Mouse (Mus musculus): ENCODE measurements at regions not wholly inside any gene's neighbourhood (a gene's known extent, or its start where the extent isn't known, plus 50 kb on each side); places are given as distances from the start of the nearest gene placed in this dataset.
A peak's percentile ranks its signal among the peaks of the same experiment; 100 is the strongest.

DNA sequence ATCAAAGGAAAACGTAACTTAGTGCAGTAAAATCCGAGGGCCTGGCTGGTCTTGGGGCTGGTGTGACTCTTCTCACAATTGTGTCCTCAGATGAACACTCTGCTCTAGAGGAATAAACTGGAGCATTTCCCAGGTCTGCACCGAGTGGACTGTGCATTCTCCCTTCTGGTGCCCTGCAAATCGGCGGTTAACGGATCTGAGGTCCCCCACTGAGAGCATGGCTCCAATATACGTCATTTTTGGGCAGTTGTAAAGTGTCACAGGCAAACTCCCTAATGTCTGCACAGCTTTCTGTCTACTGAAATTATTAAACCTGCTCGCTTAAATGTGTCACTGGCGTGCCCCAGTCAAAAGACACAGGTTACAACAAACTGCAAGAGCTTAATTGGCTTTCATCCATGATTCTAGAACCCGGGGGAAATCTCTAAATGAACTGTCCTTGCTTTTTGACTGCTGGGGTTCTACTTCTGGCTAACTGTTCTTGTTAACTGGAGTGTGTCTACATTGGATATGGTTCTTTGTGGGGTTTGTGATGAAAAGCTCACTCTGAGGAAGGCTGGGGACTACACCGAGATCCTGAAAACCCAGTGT, 93.7 kb upstream of the Gm47985 start:
- no peak for DNase-seq (ENCODE audit: low read depth)

DNA sequence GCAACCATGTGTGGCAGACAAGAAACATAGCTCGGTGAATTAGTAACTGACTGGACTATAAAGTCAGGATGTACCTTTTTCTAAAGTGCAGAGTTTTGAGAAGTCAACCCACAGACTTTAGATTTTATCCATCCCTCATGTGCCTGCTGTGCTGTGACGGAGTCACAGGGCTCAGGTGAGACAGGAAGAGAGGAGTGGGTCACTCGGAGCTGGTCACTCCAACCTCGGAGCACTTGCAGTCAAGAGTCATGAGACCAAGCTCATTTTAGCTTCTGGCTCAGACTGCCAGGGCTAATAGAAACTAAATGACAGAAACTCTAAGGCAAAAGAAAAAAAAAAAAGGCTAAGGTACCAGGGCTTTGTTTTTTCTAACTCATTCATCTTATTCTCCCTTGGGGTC, 90.3 kb upstream of the Gm47985 start:
- DNase-seq (ENCODE audit: low read depth), result no peak

DNA sequence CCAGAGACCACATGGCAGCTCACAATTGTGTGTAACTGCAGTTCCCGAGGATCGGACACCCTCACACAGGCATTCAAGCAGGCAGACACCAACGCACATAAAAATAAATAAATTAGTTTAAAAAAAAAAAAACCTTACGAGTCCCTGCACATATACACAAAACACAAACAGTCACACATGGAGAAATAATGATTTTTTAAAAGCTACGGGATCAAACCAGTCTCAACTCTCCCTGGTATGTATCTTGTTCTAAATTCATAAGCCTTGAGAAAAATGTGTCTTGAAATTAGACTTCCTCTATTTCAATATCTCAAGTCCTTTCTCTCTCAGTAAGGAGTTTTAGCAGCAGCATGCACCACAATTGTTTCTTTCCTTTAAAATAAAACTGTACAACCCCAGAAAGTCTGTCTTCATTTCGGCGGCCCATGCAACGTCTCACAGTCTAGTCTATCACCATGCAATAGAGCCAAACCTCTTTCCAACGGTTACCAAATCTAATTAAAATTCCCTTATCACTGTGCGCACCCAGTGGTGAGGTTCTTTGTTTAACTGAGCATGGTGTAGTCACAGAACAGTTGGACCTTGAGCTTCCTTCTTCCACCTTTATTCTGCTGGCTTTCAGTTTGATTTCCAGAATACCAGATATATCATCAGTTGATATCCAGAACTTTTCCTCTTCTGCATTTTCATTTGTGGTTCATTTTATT, 86.8 kb upstream of the Gm47985 start:
- no peak for DNase-seq (ENCODE audit: low read depth)

DNA sequence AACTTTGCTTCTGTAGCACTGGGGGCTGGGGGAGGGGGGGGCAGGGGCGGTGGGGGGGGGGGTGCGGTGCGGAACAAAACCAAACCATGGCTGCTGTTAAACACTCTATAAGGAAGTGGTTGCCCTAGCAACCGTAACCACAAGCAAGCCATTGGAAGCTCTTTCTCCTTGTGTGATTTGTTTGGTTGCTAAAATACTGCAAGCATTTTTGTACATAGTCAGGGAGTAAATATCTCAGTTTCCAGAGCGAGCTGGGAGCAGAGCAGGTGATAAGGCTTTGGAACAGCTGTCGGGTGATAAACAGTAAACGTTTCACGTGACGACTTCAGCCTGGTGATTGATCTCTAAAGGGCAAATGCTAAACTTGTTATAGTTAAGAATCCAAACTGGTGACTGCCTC, 86.3 kb upstream of the Gm47985 start:
- peak; percentile 69 for DNase-seq (ENCODE audit: low read depth)

DNA sequence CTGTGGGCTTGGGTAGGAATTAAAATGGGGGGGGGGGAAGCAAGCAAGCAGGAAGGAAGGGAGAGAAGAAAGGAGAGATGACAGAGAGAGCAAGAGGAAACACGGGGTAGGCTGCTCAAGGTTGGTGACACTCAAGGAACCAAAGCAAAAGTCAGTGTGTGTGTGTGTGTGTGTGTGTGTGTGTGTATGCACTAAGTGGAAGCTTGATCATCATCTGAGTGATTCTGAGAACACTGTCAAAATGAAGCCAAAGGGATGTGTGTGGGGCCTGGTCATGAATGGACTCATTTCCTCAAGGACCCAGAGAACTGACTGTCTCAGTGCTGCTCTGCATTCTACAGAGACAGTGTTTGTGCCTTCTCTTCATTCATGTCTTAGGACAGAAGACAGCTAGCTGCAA, 84.8 kb upstream of the Gm47985 start:
- DNase-seq (ENCODE audit: low read depth), result no peak

DNA sequence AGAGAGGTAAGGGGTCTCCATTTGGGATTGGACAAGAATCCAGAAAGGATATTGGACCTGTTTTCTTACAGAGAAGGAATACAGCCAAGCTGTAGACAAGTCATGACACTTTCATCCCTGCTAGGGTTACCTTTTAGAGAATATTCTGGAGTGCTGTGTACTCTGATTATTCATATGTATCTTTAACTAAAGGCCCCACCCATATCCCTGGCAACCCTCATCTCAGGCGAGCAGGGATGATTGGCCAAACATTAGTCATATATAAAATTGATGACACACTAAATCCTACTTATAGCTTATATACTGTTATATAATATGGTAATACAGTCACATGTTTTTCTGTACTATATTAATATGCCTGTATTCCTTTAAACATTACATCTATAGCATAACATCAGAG, 83.6 kb upstream of the Gm47985 start:
- no peak for DNase-seq (ENCODE audit: low read depth)

DNA sequence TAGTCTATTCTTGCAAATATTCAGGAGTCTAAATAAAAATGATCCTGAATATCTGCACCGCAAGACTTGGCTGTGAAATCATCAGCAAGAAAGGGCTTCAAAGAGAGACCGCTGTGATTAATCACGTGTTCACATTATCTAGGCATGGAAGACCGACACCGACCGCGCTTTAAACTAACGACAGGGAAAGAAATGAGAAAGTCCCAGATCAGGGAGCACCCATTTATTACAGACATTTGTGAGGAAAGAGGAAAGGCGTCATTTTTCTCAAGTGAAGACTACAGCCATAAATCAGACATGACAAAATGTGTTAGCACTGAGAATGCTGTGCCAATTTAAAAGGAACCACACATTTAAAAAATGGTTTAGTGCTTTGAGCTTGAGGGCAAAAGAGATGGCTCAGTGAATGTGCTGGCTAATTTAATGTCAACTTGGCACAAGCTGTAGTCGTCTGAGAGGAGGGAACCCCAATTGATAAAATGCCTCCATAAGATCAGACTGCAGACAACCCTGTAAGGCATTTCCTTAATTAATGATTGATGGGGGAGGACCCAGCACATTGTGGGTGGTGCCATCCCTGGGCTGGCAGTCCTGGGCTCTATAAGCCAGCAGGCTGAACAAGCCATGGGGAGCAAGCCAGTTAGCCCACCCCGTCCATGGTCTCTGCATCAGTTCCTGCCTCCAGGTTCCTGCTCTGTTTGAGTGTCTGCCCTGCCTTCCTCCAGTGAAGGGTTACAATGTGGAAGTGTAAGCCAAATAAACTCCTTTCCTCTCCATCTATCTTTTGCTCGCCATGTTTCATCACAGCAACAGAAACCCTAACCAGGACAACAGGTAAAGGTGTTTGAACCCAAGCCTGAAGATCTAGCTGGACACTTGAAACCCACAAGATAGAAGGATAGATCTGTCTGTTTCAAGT, 81.5 kb upstream of the Gm47985 start:
- DNase-seq (ENCODE audit: low read depth), result no peak

DNA sequence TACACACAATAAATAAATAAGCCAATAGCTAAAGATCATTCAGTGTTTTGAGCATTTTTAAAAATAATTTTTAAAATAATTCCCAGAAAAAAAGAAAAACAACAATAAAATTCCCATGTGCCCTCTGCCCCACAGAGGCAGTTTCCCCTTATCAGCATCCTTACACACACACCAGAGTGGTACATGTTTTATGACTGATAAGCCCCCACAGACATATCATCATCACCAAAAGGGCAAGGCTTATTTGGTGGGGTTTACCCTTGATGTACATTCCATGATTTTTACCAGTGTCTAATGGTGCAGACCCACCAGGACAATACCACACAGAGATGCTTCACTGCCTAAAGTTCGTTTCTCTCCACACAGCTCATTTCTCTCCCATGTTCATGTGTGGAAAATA, 80.8 kb upstream of the Gm47985 start:
- DNase-seq (ENCODE audit: low read depth), result no peak

DNA sequence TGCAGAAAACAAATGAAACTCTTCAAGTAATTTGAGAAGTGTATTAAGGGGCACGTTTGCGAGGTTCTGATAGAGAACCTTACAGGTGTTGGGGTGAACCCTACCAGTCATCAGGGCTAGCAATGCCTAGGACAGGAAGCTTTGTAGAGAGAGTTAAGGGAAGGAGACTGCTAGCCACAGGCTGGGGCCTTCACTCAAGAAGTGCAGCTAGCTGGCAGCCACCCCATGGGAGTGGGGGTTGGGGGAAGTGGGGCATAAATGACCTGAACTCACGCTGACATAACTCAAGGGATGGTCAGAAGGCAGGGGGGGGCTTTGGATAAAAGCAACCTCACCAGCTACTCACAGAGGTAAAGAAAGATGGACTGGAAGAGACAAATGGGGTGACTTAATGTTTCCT, 80.3 kb upstream of the Gm47985 start:
- DNase-seq (ENCODE audit: low read depth), result no peak

DNA sequence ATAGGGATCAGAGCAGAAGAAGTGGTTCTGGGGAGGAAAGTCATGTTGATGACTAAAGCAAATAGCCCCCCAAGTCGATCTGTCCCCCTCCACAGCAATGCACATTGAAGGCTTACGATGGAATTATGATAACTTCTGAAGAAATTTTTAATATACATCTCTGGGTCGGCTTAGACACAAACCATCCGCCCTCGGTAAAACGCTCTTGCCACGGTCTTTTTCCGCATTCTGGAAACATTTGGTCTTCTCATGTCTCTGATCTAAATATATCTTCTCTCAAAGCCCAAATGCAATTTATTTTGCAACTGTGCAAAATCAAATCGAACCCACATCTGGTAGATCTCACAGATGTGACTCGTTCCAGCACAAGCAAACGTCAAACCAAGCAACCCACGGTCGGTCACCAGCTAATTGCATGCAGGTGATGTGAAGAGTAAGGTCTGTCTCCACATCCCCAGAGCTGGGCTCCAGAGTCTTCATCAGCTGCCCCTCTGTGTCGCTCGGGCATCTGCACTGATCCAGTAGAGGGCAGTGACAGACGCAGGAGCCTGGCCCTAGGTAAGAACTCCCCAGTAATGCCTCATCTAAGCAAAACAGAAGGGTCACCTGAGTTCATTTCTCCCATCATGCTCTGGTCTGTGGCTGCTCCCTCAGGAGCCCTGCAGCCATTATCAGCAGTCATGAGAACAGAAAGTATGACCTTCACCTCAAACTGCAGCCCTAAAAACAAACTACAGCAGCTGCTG, 79.5 kb upstream of the Gm47985 start:
- no peak for DNase-seq (ENCODE audit: low read depth)

DNA sequence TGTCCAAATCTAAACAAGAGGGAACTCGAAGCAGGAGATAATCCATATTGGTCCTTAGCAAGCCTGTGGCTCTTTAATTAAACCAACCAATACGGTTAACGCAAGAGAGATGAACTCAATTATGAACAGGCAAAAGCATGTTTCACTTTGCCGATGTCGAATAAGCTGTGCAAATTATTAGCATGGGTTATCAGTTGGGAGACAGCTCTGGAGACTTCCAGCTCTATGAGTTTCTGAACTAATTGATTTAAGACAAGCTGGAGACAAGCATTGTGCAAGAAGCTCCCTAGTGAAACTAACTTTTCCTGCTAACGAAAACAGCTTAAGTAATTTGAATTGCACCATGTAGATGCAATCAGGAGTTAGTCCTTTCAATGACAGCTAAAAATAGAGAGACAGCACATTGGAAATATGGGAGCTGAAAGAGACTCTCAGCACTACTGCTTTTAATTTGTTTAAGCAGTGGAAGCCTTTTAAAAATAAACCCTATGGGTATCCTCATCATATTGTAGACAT, 78.8 kb upstream of the Gm47985 start:
- no peak for DNase-seq (ENCODE audit: low read depth)

DNA sequence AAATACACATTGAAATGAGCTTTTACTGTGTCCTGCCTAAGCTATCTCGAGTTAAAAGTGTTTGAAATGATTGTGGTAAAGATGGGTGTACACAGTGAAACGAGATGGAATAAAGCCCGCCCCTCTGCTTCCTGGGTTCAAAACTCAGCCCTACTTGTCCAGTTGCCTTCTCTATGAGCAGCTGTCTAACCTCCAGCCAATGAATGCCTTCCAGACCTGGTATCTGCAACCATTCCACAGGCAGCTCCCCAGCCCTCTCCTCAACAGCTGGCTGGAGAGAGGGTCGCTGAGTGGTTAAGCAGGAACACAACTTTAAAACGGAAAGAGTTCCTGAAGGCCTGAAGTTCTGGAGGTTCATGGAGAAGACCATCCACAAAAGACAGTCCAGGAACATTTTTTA, 78.0 kb upstream of the Gm47985 start:
- no peak for DNase-seq (ENCODE audit: low read depth)

DNA sequence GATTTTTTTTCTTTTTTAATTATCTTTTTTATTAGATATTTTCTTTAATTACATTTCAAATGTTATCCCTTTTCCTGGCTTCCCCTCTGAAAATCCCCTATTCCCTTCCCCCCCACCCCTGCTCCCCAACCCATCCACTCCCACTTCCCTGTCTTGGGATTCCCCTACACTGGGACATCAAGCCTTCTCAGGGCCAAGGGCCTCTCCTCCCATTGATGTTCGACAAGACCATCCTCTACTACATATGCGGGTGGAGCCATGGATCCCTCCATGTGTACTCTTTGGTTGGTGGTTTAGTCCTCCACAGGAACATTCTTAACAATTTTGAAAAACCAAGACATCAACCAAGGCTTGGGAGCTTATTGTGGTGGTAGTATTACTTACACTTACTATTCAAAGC, 77.5 kb upstream of the Gm47985 start:
- DNase-seq (ENCODE audit: low read depth), result no peak

DNA sequence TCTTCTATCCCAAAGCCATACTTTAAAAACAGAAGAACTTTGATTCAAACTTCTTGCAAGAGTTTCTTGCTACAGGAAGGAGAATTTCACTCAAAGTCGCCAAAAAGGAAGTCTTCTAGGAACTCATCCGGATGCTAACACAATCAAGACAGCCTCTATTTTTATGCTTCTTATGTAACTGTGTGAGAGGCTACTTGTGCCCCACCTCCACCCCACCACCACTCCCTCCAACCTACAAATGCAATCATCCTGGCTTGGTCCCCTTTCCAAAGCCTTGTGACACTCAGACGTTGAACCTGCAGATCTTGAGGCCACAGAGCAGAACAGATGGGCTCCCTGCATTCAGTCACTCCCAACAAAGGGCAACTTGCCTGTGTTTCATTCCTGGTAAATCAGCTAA, 77.1 kb upstream of the Gm47985 start:
- DNase-seq (ENCODE audit: low read depth), result no peak

DNA sequence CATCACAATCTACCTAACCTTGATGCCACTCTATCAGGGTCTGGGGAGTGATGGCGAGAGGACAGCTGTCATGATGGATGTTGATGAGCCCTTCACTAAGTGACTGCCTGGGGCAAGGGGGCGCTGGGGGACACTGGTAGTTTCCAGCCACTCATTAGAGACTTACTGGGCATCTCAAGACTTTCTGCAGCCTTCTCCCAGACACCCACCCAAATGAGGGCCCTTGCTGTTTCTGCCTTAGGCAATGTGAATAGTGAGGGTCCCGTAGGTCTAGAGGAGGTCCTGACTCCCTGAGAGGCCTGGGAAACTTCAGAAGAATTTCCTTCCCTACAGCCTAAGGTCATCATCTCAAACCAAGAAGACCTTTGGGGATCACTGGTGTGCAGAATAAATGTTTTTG, 74.9 kb upstream of the Gm47985 start:
- DNase-seq (ENCODE audit: low read depth), result no peak

DNA sequence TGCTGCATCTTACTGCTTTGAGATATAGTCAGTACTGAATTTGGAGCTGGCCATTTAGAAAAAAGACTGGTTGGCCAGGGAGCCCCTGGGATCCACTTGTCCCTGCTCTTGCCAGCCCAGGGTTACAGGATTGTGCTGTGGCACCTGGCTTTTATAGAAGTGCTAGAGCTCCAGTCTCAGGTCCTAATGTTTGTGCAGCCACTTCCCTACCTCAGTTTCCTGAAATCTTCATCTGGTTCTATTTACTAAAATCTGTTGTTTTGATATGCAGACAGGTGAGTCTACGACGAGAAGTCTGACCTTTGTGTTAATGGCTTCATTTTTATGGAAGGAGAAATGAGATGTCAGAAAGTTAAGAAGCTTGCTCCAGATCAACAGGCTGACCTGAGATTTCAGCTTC, 73.0 kb upstream of the Gm47985 start:
- DNase-seq (ENCODE audit: low read depth), result no peak

DNA sequence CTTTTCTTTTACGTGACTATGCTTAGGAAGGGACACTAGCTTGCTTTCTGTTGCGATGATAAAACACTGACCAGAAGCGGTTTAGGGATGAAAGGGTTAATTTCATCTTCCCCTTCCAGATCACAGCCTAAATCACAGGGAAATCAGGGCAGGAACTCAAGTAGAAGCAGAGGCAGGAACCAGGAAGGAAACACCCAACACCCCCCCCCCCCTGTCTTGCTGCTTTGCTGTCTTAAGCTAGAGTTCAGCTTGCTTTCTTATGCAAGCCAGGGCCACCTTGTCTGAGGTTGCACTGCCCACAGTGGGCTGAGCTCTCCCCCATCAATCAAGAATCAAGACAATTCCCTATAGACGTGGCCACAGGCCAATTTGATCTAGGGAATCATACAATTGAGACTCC, 71.9 kb upstream of the Gm47985 start:
- DNase-seq (ENCODE audit: low read depth), result no peak

DNA sequence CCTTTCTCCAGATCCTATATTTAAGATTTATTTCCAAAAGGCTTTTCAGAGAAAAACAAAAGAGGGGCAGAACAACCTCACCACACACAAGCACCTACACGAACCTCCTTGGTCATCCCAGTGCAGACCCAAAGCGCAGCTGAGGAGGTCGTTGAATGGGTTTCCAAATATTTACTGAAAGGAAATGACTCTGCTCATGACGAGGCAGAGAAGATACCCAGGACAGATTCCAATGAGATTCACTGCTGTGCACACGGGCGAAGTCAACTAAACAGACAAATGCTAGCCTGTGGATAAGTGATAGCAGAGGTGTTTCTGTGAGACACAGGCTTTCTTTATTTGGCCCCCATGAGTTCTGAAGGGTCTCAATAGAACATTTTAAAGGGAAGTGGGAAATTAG, 70.7 kb upstream of the Gm47985 start:
- DNase-seq (ENCODE audit: low read depth), result no peak

DNA sequence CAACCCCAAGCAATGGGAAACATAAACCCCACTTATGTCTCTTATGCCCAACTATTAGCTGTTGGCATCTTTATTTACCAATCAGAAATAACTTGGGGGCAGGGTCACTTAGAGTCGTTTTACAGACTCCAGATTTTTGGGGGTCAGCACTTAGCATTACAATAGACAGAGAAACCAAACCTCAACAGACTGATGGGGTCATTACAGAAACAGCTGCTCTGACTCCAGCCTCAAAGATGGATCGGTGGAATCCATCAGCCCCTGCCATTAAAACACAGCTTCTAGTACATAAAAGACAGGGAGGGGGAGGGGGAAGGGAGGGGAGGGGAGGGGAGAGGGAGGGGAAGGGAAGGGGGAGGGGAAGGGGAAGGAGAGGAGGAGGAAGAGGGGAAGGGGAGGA, 69.9 kb upstream of the Gm47985 start:
- DNase-seq (ENCODE audit: low read depth), result no peak

DNA sequence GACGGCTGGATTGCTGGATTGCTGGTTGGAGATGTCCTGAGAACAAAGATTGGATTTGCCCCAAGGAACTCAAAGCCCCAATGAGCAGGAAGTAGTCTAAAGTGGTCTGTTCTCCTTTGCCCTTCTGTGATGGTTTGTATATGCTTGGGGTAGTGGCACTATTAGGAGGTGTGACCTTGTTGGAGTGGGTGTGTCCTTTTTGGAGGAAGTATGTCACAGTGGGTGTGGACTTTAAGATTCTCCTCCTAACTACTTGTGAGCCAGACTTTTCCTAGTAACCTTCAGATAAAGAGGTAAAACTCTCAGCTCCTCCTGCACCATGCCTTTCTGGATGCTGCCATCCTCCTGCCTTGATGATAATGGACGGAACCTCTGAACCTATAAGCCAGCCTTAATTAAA, 69.1 kb upstream of the Gm47985 start:
- DNase-seq (ENCODE audit: low read depth), result no peak

DNA sequence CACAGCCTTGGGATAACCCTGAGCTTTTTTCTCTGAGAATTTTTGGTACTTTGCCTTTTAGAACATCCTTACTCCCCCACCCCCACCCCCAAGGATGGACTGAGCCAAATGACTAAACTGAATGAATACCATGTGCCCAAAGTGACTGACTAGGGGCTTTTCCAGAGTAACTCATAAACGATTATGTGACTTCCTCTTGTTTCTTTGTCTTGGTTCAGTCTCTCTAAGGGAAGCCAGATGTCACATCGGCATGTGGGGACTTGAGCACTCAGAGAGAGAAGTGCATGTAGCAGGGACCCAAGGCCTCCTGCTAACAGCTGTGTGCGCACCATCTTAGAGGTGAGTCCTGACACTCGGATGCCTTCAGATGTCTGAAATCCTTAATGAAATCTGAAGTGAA, 63.8 kb upstream of the Gm47985 start:
- no peak for DNase-seq (ENCODE audit: low read depth)

DNA sequence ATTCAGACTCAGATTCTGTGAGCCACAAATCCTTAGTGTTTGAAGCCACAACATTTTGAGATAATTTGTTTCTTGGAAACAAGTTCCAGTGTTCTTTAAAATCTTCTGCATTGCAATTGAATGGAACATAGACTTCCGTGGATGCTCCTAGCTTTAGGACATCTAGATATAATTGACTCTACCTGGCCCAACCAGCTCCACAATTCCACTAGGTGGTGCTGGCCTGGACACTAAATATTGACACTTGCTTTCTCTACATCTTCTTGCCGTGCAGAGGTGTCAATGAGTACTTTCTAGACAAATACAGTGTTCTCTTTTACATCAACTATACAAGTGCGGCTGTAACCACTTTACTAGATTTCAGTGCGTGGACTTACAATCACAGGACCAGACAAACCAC, 63.4 kb upstream of the Gm47985 start:
- DNase-seq (ENCODE audit: low read depth), result no peak

All from c-Kit-positive CD71-negative TER-119-negative erythroid progenitor cells, embryonic 14.5 days (primary cell).